Mouse (Mus musculus): ENCODE results near the gene Tmem222.

Gene Tmem222

DNA sequence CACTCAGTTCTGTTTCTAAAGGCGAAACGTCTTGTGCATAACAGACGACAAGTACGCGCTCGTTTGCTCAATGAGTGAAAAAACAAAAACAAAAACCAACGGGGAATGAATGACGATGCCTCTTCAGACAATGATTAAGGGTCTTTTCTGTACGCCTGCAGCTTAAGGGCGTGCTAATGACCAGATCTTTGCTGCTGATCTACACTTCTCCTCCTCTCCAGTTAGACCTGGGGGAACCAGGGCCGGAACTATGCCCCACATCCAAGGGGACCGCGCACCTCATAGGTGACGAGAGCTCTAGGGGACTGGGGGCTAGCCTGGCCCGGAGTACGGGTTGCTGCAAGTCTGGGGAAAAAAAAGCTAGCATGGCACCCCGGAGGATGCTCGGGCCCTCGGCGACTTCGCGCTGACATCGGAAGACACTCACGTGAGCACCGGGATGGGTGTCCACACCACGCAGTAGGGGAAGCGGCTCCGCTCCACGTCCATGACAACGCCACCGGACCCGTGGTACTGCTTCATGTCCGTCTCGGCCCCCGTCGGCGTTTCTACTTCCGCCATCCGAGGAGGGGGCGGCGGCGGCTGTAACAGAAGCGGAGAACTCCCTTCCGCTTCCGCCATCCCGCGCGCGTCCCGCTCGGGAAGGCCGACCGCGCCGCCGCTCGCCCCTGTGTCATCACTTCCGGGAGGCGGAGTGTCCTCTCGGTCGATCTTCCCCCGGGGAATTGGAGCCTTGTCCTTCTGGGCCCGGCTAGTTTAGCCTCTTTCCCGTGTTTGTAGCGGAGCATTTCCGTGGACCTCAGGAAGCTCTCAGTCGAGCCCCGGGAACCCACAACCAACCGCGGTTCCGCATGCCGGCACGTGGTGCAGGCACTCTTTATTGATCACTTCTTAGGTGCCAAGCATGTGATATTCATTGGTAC, at the start of gene Tmem222:
Gene Tmem222 (minus strand): TSS at position 689 of the 923 bp plus-strand sequence.
- peak; percentile 86 to 90 for DNase-seq

GRCm38 (mm10) chr4:133319667-133320066, 42.1 kb upstream of the Tmem222 start:
- no peak for DNase-seq

GRCm38 (mm10) chr4:133315991-133316390, 38.4 kb upstream of the Tmem222 start:
- no peak for DNase-seq

DNA sequence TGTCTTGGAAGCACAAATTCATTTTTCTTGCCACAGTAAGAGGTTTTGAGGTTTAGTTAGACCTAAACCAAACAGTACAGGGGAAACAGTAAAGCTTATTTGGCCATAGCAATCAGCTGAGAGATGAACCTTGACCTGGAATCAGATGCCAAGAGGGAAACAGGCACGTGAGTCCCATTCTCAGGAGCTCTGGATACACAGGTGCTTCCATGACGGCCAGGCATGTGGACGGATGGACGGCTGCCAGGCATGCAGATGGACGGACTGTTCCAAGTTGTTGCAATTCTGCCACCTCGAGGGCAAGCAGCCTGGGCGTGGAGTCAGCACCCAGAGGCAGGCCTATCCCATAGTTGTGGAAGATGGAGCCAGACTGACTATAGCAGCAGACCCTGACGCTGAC, 37.3 kb upstream of the Tmem222 start:
- no peak for DNase-seq

DNA sequence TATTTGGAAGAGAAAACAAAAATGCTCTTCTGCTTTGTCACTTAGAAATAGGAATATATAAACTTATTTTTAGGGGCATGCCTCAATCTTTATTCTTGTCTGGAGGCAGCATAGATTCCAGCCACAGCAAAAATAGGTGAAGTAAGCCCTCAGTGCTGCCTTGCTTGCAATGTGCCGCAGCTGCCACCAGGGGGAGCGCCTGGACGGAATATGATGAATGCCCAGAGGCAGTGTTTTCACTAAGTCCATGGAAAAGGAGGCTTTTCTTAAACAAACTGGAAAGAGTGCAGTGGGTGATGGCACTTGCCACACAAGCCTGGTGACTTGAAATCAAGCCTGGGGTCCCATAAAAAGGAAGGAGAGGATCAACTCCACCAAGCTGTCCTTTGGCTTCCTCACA, 32.4 kb upstream of the Tmem222 start:
- DNase-seq: peak; percentile 63 to 86

- DNase-seq: peak in 1 of 2 experiments; percentile 57
Measured at GRCm38 (mm10) chr4:133307331-133307730, 29.7 kb upstream of the Tmem222 start.

GRCm38 (mm10) chr4:133305825-133306224, 28.2 kb upstream of the Tmem222 start:
- DNase-seq: no peak

GRCm38 (mm10) chr4:133304770-133305169, 27.2 kb upstream of the Tmem222 start:
- DNase-seq: no peak

DNA sequence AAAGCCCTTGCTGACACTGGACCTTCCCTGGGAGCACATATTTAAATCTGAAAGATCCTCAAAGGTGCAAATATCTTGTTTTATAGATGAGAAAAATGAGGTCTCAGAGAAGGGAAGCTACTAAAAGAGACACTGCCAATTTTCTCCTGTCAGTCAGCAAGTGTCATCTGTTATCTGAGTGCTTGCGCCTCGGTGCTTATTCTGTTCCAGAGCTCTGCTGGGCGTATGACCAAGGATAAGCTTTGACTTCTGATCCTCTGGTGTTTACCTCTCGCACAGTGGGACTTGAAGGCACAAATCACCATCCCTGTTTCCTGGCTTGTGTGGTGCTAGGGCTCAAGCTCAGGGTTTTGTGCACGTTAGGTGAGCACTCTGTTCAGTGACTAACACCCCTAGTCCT, 25.1 kb upstream of the Tmem222 start:
- no peak for DNase-seq

- peak in 1 of 2 experiments; percentile 70 for DNase-seq
Measured at GRCm38 (mm10) chr4:133301802-133302201, 24.2 kb upstream of the Tmem222 start.

DNA sequence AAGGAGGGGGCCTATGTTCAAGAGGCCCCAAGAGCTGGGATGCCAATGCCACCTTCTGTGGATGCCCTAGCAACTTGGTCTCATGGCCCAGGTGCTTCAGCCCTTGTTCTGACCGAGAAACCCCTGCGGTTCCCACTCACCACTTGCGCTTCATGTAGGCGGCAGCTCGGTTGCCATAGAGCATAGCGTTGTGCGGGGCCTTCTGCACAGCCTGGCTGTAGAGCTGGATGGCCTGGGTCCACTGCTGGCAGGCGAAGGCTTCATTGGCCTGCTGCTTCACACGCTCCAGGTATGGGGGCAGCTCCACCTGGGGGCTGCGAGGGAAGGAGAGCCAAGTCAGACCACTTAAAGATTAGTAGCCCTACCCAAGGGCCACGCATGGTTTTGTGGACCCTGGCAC, 22.8 kb upstream of the Tmem222 start:
- no peak for DNase-seq

DNA sequence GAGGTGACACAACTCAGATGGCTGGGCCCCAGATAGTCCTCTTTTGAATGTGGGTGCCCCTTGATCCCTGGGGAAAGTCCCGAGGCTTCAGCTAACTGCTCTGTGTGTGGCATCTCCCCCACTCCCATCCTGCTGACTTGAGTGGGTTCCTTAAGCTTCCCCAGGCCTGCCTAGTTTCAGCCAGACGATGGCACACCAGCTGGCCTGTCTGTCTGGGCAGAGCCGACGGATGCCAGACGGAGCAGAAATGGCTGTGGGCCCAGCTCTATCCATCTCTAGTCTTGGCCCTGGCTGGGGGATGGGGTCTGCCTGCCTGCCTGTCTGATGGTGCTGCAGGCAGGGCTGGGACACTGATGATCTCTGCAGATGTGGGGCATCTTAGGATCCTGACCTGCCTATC, 22.1 kb upstream of the Tmem222 start:
- DNase-seq: no peak

GRCm38 (mm10) chr4:133298516-133299365, 21.1 kb upstream of the Tmem222 start:
- no peak for DNase-seq

- peak; percentile 60 to 75 for DNase-seq
Measured at GRCm38 (mm10) chr4:133297801-133298238, 20.2 kb upstream of the Tmem222 start.

GRCm38 (mm10) chr4:133297360-133297759, 19.8 kb upstream of the Tmem222 start:
- no peak for DNase-seq

GRCm38 (mm10) chr4:133294084-133294483, 16.5 kb upstream of the Tmem222 start:
- no peak for DNase-seq

- DNase-seq: no peak
Measured at GRCm38 (mm10) chr4:133292901-133293843, 15.6 kb upstream of the Tmem222 start.

- no peak for DNase-seq
Measured at GRCm38 (mm10) chr4:133292405-133292804, 14.8 kb upstream of the Tmem222 start.

DNA sequence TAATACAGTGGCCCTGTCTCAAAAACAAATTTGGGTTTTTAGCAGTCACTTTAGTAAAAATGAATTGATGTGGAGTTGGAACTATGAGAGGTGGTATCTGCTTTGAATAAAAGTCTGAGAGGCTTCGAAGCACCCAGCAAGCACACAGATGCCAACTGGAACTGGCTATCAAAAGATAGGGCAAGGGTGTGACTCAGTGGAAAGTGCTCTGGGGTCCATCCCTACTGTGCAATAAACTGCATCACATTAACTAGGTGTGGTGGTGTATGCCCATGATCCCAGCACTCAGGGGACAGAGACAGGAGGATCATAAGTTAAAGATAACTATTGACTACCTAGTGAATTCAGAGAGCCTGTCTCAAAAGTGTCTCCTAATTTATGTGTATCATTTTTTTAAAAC, 13.7 kb upstream of the Tmem222 start:
- no peak for DNase-seq

DNA sequence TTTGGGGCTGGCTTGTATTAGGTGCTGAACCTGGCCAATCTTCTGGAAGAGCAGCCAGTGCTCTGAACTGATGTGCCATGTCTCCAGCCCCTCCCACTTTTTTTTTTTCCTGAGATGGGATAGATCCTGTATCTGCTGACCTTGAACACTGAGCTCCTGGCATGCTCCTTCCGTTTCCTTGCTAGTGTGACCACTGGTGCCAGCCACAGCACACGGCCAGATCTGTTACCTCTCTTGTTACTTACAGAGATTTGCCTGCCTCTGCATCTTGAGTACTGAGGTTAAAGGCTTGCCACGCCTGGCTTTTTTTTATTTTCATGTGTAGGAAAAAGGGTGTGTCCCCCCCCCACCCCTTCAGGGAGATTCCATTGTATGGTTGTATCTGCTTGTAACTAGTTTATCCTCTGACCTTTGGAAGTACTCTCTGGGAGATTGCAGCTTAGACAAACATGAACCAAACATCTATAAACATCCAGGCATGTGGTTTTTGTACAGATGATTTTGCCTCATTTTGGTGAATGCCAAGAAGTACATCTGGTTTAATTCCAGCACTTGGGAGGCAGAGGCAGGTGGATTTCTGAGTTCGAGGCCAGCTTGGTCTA, 9.0 kb upstream of the Tmem222 start:
- no peak for DNase-seq

DNA sequence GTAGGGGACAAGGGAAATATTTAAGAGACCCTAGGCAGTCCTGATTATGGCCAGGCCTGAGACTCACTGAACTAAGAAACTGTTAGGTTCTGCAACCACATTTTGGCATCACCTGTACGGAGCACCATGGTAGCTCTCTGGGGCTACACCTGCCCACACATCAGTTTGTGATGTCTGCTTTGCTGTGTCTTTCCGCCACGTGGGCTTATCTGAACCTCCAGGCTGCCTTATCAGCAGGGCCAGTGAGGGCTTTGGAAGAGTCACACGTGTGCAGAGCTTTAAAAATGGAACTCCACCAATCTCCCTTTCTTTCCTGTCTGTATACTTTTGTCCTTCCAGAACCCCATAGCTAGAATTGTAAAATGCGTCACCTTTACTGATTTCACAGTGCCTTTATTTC, 8.4 kb upstream of the Tmem222 start:
- DNase-seq: no peak

DNA sequence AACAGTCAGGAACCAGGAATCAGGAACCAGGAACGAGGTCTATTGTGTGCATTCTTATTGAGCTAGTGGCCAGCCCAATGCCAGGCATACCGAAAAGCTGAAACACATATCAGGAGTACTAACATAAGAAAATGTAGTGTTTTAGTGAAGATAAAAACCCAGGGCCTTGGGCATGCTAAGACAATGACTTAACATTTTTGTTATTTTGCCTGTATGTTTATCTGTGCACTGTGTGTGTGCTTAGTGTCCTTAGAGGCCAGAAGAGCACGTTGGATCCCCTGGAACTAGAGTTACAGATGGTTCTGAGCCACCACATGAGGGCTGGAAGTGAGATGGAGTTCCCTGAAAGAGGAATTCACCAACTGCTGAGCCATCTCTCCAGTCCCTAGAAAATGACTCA, 7.7 kb upstream of the Tmem222 start:
- DNase-seq: no peak

All from spleen, adult 18-20 months (tissue).